Mouse (Mus musculus) urinary bladder, adult 18-20 months (tissue): ENCODE results near the gene Hist1h1e.
"Not testable (repeated sequence)": the region's sequence is repeated elsewhere in the genome, so short reads cannot be mapped to it uniquely, and the experiment has no call there.

ENCODE experiments used
- DNase-seq, 2 experiments: peaks; one replicate each; pipeline ENCODE4 v3.0.0; 2022; ENCODE audit warnings: low spot score in 2 of 2, mixed read lengths in 2 of 2

Gene Hist1h1e

GRCm38 (mm10) chr13:23591886-23592285 is 30.5 kb downstream of the Hist1h1e start:
- not testable (repeated sequence) for DNase-seq

GRCm38 (mm10) chr13:23591206-23591605 is 31.2 kb downstream of the Hist1h1e start:
- DNase-seq, result no peak

GRCm38 (mm10) chr13:23586940-23587225 is 35.5 kb downstream of the Hist1h1e start:
- no peak for DNase-seq

- no peak for DNase-seq
These were observed 36.0 kb downstream of the Hist1h1e start for GRCm38 (mm10) chr13:23586099-23586939.

- peak; percentile 42 to 66 for DNase-seq
These were observed 36.8 kb downstream of the Hist1h1e start for GRCm38 (mm10) chr13:23585442-23586098.

GRCm38 (mm10) chr13:23585029-23585441 is 37.3 kb downstream of the Hist1h1e start:
- peak; percentile 66 to 69 for DNase-seq

GRCm38 (mm10) chr13:23584331-23584730 is 38.0 kb downstream of the Hist1h1e start:
- DNase-seq, result no peak

- DNase-seq, result no peak
These were observed 38.8 kb downstream of the Hist1h1e start for GRCm38 (mm10) chr13:23583387-23584068.

GRCm38 (mm10) chr13:23582219-23583056 is 39.9 kb downstream of the Hist1h1e start:
- no peak for DNase-seq

- DNase-seq, result peak; percentile 95 to 96
These were observed 40.7 kb downstream of the Hist1h1e start, which contains the start of gene Hist1h4d for GRCm38 (mm10) chr13:23581408-23582218. TSS of gene Hist1h4d (plus strand) at chr13:23581598.

- no peak for DNase-seq
These were observed 44.5 kb downstream of the Hist1h1e start for GRCm38 (mm10) chr13:23577835-23578234.

GRCm38 (mm10) chr13:23576906-23577639 is 45.3 kb downstream of the Hist1h1e start:
- no peak for DNase-seq

- DNase-seq, result no peak
These were observed 45.9 kb downstream of the Hist1h1e start for GRCm38 (mm10) chr13:23576351-23576881.

GRCm38 (mm10) chr13:23575864-23576313 is 46.5 kb downstream of the Hist1h1e start:
- not testable (repeated sequence) for DNase-seq

GRCm38 (mm10) chr13:23575271-23575851 is 47.0 kb downstream of the Hist1h1e start, which contains the start of gene Hist1h3d:
TSS of gene Hist1h3d (plus strand) at chr13:23575763.
- DNase-seq, result peak in 1 of 2 experiments; percentile 25

- not testable (repeated sequence) for DNase-seq
These were observed 47.7 kb downstream of the Hist1h1e start for GRCm38 (mm10) chr13:23574546-23575170.

- DNase-seq, result peak; percentile 44 to 81
These were observed 48.3 kb downstream of the Hist1h1e start, which contains the start of the genes Hist1h2bf and Hist1h2ad for GRCm38 (mm10) chr13:23573898-23574524. TSS of gene Hist1h2bf (minus strand) at chr13:23574196. TSS of gene Hist1h2ad (plus strand) at chr13:23574381.
